Comparison of ENCODE assay signal across 7 mouse cellular contexts in genomic region chr2:157426171-157426570, GRCm38 (mm10). TPM values are rescaled to one million over a fixed set of nuclear protein-coding genes. Genes with fewer than 3 reads are reported as not detected.
DNase-seq lines count a peak whose midpoint lies in the region; ATAC-seq and TF ChIP-seq lines count a peak whose summit lies in the region.

No protein-coding gene starts in this region.

- H3K4me3 ChIP-seq in E14TG2a.4 (replicated peaks; ENCODE audit: low read length) (peak overlapping the region; percentile 77), ES-E14 (ENCODE audit: insufficient read depth in 1 of 2, low read depth in 1 of 2, low read length in 2 of 2, poor library complexity in 1 of 2, severe bottlenecking in 1 of 2) (no peak overlapping the region)
- H3K4me3 ChIP-seq in hindbrain, embryonic 10.5 days: peak overlapping the region; percentile 87; the same call in 1 of the 2 replicates
- H3K4me3 ChIP-seq in limb, embryonic 13.5 days: no peak overlapping the region

- DNase-seq in ES-E14 (ENCODE audit: low read depth, low spot score): peak; percentile 40
- DNase-seq in hindbrain, embryonic 10.5 days (ENCODE audit: low spot score): no peak
- no peak for DNase-seq in left cerebral cortex, adult 11 months (ENCODE audit: low spot score)
- no peak for DNase-seq in thymus, postnatal 14 days
- no peak for DNase-seq in ovary, adult 18-20 months (ENCODE audit: low spot score)

- H3K4me1 ChIP-seq in E14TG2a.4 (replicated peaks; ENCODE audit: low read depth, low read length): peaks cover 92% of the 10 kb centered on the region
- H3K4me1 ChIP-seq in ES-E14 (ENCODE audit: control insufficient read depth in 2 of 2, insufficient read depth in 2 of 2, low read length in 2 of 2, poor library complexity in 1 of 2): peaks cover 10 to 47% of the 10 kb centered on the region in 2 experiments; a peak in 3 of 4 replicates
- H3K4me1 ChIP-seq in hindbrain, embryonic 10.5 days (replicated peaks): peaks cover 81% of the 10 kb centered on the region
- peaks cover 83% of the 10 kb centered on the region for H3K4me1 ChIP-seq in limb, embryonic 13.5 days

- H3K9me3 ChIP-seq in E14TG2a.4 (ENCODE audit: low read length): no peaks in the 10 kb centered on the region
- no peaks in the 10 kb centered on the region for H3K9me3 ChIP-seq in ES-E14 (ENCODE audit: control insufficient read depth, insufficient read depth, low read depth, low read length)
- no peaks in the 10 kb centered on the region for H3K9me3 ChIP-seq in hindbrain, embryonic 10.5 days
- H3K9me3 ChIP-seq in limb, embryonic 13.5 days: no peaks in the 10 kb centered on the region

- H3K9ac ChIP-seq in ES-E14 (ENCODE audit: insufficient read depth, low read depth, low read length, poor library complexity, severe bottlenecking): no peak overlapping the region
- no peak overlapping the region for H3K9ac ChIP-seq in limb, embryonic 13.5 days

- in situ Hi-C loops in ES-E14 (cut with MboI; ENCODE audit: low sequenced_read_pairs in 2 of 2, unreplicated experiment in 2 of 2): no loop called here

- no peak for TF ChIP-seq CTCF in E14TG2a.4 (conservative IDR thresholded peaks at IDR 0.05; ENCODE audit: low read length)

- peaks cover 66% of the 10 kb centered on the region for H3K36me3 ChIP-seq in E14TG2a.4 (ENCODE audit: insufficient read depth, low read length)
- H3K36me3 ChIP-seq in ES-E14 (ENCODE audit: control insufficient read depth, insufficient read depth, low read length, poor library complexity, severe bottlenecking): peaks cover 9% of the 10 kb centered on the region; the same call in 1 of the 2 replicates
- peaks cover 35% of the 10 kb centered on the region for H3K36me3 ChIP-seq in hindbrain, embryonic 10.5 days
- peaks cover 33% of the 10 kb centered on the region for H3K36me3 ChIP-seq in limb, embryonic 13.5 days

- no peaks in the 10 kb centered on the region for H3K27me3 ChIP-seq in E14TG2a.4 (ENCODE audit: insufficient read depth, low read length)
- H3K27me3 ChIP-seq in hindbrain, embryonic 10.5 days (ENCODE audit: insufficient read depth, poor library complexity, severe bottlenecking): peaks cover 15% of the 10 kb centered on the region; the same call in 1 of the 2 replicates
- H3K27me3 ChIP-seq in limb, embryonic 13.5 days: no peaks in the 10 kb centered on the region

- no peak for ATAC-seq in limb, embryonic 13.5 days (ENCODE audit: low FRiP score, low read depth)

- peak overlapping the region; percentile 19; the same call in 1 of the 2 replicates for H3K4me2 ChIP-seq in limb, embryonic 13.5 days (replicated peaks)

- WGBS in hindbrain, embryonic 10.5 days: 74% methylated on average over 6 of the region's 6 CpGs
- WGBS in limb, embryonic 13.5 days: 87% methylated on average over 6 of the region's 6 CpGs

- 0 out of 2 replicates have a peak overlapping the region, but pooled peaks have one; percentile 35 for H3K27ac ChIP-seq in ES-E14 (ENCODE audit: insufficient read depth, low read depth, low read length, poor library complexity, severe bottlenecking)
- H3K27ac ChIP-seq in hindbrain, embryonic 10.5 days: peak overlapping the region; percentile 56
- H3K27ac ChIP-seq in limb, embryonic 13.5 days: peak overlapping the region; percentile 28; the same call in 1 of the 2 replicates

TF ChIP-seq in ES-E14, 5 proteins besides CTCF, POLR2A, EP300 and RAD21:
- TF ChIP-seq CHD2 (IDR thresholded peaks at IDR 0.05; ENCODE audit: low read depth, low read length): no peak
- no peak for TF ChIP-seq HCFC1 (IDR thresholded peaks at IDR 0.05; ENCODE audit: borderline replicate concordance, insufficient read depth, low read length)
- no peak for TF ChIP-seq ZC3H11A (IDR thresholded peaks at IDR 0.05; ENCODE audit: borderline replicate concordance, low read depth, low read length)
- TF ChIP-seq MAFK (IDR thresholded peaks at IDR 0.05; ENCODE audit: insufficient read depth, low read depth, low read length): no peak
- no peak for TF ChIP-seq ZNF384 (IDR thresholded peaks at IDR 0.05; ENCODE audit: low read depth, low read length)

RNA-seq across cellular contexts. Expression of gene Src, which starts 7.9 kb away (rescaled TPM):
- total RNA-seq in ES-E14 (2012; rRNA removed): 32.5 and 36.7 TPM in 2 replicates
- 20.8 and 29.3 TPM in 2 replicates for polyA plus RNA-seq in hindbrain, embryonic 10.5 days (2016; fragmentation: Nextera tagmentation; extraction: Ambion mirVana)
- 20.8 and 22.4 TPM in 2 replicates for polyA plus RNA-seq in limb, embryonic 13.5 days (2015; fragmentation: Nextera tagmentation; extraction: Ambion mirVana)

RNA-seq across cellular contexts. Expression of gene Manbal, which starts 58.8 kb away (rescaled TPM):
- total RNA-seq in ES-E14 (2012; rRNA removed): 39.4 and 44.9 TPM in 2 replicates
- polyA plus RNA-seq in hindbrain, embryonic 10.5 days (2016; fragmentation: Nextera tagmentation; extraction: Ambion mirVana): 67.0 and 85.8 TPM in 2 replicates
- polyA plus RNA-seq in limb, embryonic 13.5 days (2015; fragmentation: Nextera tagmentation; extraction: Ambion mirVana): 93.8 and 104 TPM in 2 replicates

Comparison
In these comparisons a context has a peak if more than half of its experiments do, and no peak if none do; other contexts are left out.
1. H3K4me3 ChIP-seq: peak in E14TG2a.4 (single experiment) and hindbrain, embryonic 10.5 days (single experiment); none in ES-E14 (0 of 2) and limb, embryonic 13.5 days (single experiment).
2. Peak in every context shown above with its lines, with median percentiles within 50 percentile points of each other: H3K27ac ChIP-seq.